31 mouse cellular contexts compared by ENCODE assay signal in the genomic region with DNA sequence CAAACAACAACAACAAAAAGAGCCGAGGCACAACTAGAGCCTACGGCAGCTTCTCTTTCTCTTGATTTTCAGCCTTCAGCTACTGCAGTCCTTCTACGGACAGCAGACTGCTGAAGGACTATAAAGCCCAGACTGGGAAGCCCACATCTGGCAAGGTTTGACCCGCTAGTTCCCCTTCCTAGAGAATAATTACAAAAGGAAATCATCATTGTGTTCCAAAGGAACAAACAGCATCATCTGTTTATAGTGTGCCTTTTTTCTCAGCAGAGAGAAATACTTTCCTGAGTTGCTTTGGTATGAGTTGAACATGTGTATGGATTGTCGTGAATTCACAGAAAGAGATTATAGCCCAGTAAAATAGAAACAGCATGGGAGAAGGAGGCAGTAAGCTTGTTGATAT. TPM values are rescaled to one million over a fixed set of nuclear protein-coding genes. Genes with fewer than 3 reads are reported as not detected.
"Had no signal": no experiment of that assay in that cellular context is flagged by ENCODE, and none has a peak within 500 bp of the region (broad histone marks: within the 10 kb centered on the region; RNA-seq: fewer than 3 reads in every experiment).

No protein-coding gene starts in this region.

- ATAC-seq: forebrain, postnatal 0 days; hindbrain, postnatal 0 days; intestine, embryonic 16.5 days had no signal

- H3K4me3 ChIP-seq: heart, embryonic 13.5 days; heart, embryonic 15.5 days; hindbrain, embryonic 13.5 days; hindbrain, embryonic 15.5 days; kidney, embryonic 15.5 days; limb, embryonic 13.5 days; limb, embryonic 15.5 days had no signal

- H3K9me3 ChIP-seq: heart, embryonic 13.5 days; heart, embryonic 15.5 days; hindbrain, embryonic 13.5 days; hindbrain, embryonic 15.5 days; kidney, embryonic 15.5 days; limb, embryonic 13.5 days; limb, embryonic 15.5 days had no signal

- DNase-seq: forebrain, postnatal 0 days; gastrocnemius, postnatal 14 days; gastrocnemius, postnatal 36 days; heart, adult 18-20 months; heart, postnatal 14 days; heart, postnatal 36 days; kidney, adult 11 months; kidney, adult 2 months; kidney, adult 9 months; kidney, postnatal 14 days; kidney, postnatal 36 days; layer of hippocampus, adult 9-11 months; layer of hippocampus, postnatal 36 days; left cerebral cortex, postnatal 4 days had no signal

- H3K9ac ChIP-seq: forebrain, postnatal 0 days; heart, embryonic 13.5 days; heart, embryonic 15.5 days; hindbrain, embryonic 13.5 days; hindbrain, embryonic 15.5 days; kidney, embryonic 15.5 days; limb, embryonic 13.5 days; limb, embryonic 15.5 days had no signal

- H3K27me3 ChIP-seq: heart, embryonic 13.5 days; heart, embryonic 15.5 days; hindbrain, embryonic 13.5 days; hindbrain, embryonic 15.5 days; kidney, embryonic 15.5 days; limb, embryonic 13.5 days; limb, embryonic 15.5 days had no signal

- H3K4me1 ChIP-seq: heart, embryonic 13.5 days; heart, embryonic 15.5 days; kidney, embryonic 15.5 days had no signal

- H3K27ac ChIP-seq: heart, embryonic 13.5 days; heart, embryonic 15.5 days; hindbrain, embryonic 13.5 days; hindbrain, embryonic 15.5 days; hindbrain, postnatal 0 days; kidney, embryonic 15.5 days; kidney, postnatal 0 days; limb, embryonic 13.5 days; limb, embryonic 15.5 days had no signal

- H3K4me2 ChIP-seq: heart, embryonic 11.5 days; heart, embryonic 13.5 days; heart, embryonic 15.5 days; hindbrain, embryonic 13.5 days; hindbrain, embryonic 15.5 days; kidney, embryonic 15.5 days; limb, embryonic 13.5 days; limb, embryonic 15.5 days had no signal

- H3K36me3 ChIP-seq: heart, embryonic 13.5 days; heart, embryonic 15.5 days; hindbrain, embryonic 13.5 days; hindbrain, embryonic 15.5 days; kidney, embryonic 15.5 days; limb, embryonic 13.5 days; limb, embryonic 15.5 days had no signal

RNA-seq across cellular contexts. Expression of a gene that starts 20.6 kb away (rescaled TPM):
- total RNA-seq: heart, adult 18-20 months; hematopoietic stem cell, adult 5-6 weeks; layer of hippocampus, adult 18-20 months; layer of hippocampus, postnatal 36 days; left cerebral cortex, adult 18-20 months; left cerebral cortex, postnatal 10 days; left cerebral cortex, postnatal 25 days; left cerebral cortex, postnatal 4 days had no signal
- polyA plus RNA-seq: heart, embryonic 11.5 days; limb, embryonic 11.5 days had no signal
